Mouse (Mus musculus) bone marrow, adult 2 months (tissue): ENCODE results near the gene Barx1. TPM values are rescaled to one million over a fixed set of nuclear protein-coding genes. Genes with fewer than 3 reads are reported as not detected.

Experiments
- H3K27ac ChIP-seq: fragments of 200-500 bp; 2 replicates; pipeline ENCODE4 v1.5.1; 2012; ENCODE audit warnings: low read depth, mild to moderate bottlenecking, control low read depth, inconsistent platforms, low read length; ENCODE audit not compliant: control insufficient read depth, poor library complexity, insufficient read depth
- H3K4me1 ChIP-seq: fragments of 200-500 bp; 2 replicates; pipeline ENCODE4 v1.6.1; 2011; ENCODE audit warnings: low read length; ENCODE audit not compliant: control insufficient read depth, insufficient read depth
- H3K4me3 ChIP-seq: fragments of 200-500 bp; replicated peaks from 2 replicates; pipeline ENCODE3; 2011; ENCODE audit warnings: mild to moderate bottlenecking, low read depth, low read length, control low read depth; ENCODE audit not compliant: control insufficient read depth
- CTCF ChIP-seq: fragments of 200-500 bp; IDR thresholded peaks from 2 replicates; pipeline ENCODE4 v1.5.1; 2011; ENCODE audit warnings: low read length, control low read depth; ENCODE audit not compliant: control insufficient read depth, insufficient read depth
- POLR2A ChIP-seq: fragments of 200-500 bp; IDR thresholded peaks from 2 replicates; pipeline ENCODE4 v1.6.1; 2011; ENCODE audit warnings: low read depth, mild to moderate bottlenecking, control low read depth, low read length, borderline replicate concordance; ENCODE audit not compliant: control insufficient read depth
- WGBS: fragments of 180-500 bp; shearing (Covaris S2); methylation state at CpG from one replicate; pipeline ENCODE4 v1.1.7; 2018; 5-methylcytosine and 5-hydroxymethylcytosine counted together
- polyA plus RNA-seq: library from polyadenylated mRNA; stranded (reverse); fragments of >200 nt; gene quantifications from 2 replicates; pipeline ENCODE4 v1.2.4, GENCODE M21; 2011; ENCODE audit warnings: low replicate concordance; ENCODE audit not compliant: missing spikeins, insufficient read depth, insufficient read length

The Barx1 gene
- polyA plus RNA-seq, 1 experiment = not detected

GRCm38 (mm10) chr13:48639570-48639969 lies 23.2 kb upstream of the Barx1 start:
- Histone ChIP-seq H3K4me3 (no peak overlapping the region), H3K4me1 (no peaks in the 10 kb centered on the region), H3K27ac (no peak overlapping the region)
- peak; percentile 58 for TF ChIP-seq CTCF
- no peak for TF ChIP-seq POLR2A

GRCm38 (mm10) chr13:48643072-48643471 lies 19.7 kb upstream of the Barx1 start:
- TF ChIP-seq POLR2A (no peak), CTCF (no peak)
- Histone ChIP-seq H3K4me3 (no peak overlapping the region), H3K27ac (no peak overlapping the region), H3K4me1 (no peaks in the 10 kb centered on the region)
- 63% methylated on average over 6 of the region's 6 CpGs for WGBS

GRCm38 (mm10) chr13:48643991-48644390 lies 18.8 kb upstream of the Barx1 start:
- Histone ChIP-seq H3K4me1 (no peaks in the 10 kb centered on the region), H3K27ac (no peak overlapping the region), H3K4me3 (no peak overlapping the region)
- TF ChIP-seq CTCF (no peak), POLR2A (no peak)
- 85% methylated on average over 3 of the region's 3 CpGs for whole genome bisulfite sequencing

- Histone ChIP-seq H3K4me1 (no peaks in the 10 kb centered on the region), H3K27ac (no peak overlapping the region), H3K4me3 (no peak overlapping the region)
- 79% methylated on average over 4 of the region's 4 CpGs for WGBS
- TF ChIP-seq POLR2A (no peak), CTCF (no peak)
Observed at GRCm38 (mm10) chr13:48646696-48647095, 16.1 kb upstream of the Barx1 start.

GRCm38 (mm10) chr13:48650615-48651014 lies 12.2 kb upstream of the Barx1 start:
- Histone ChIP-seq H3K27ac (no peak overlapping the region), H3K4me1 (no peaks in the 10 kb centered on the region), H3K4me3 (no peak overlapping the region)
- WGBS = 0% methylated on average over 1 of the region's 1 CpGs
- 0 out of 2 replicates have a peak, but pooled peaks have one; percentile 8 for TF ChIP-seq CTCF
- TF ChIP-seq POLR2A = no peak

- Histone ChIP-seq H3K27ac (no peak overlapping the region), H3K4me3 (no peak overlapping the region), H3K4me1 (no peaks in the 10 kb centered on the region)
- no peak for TF ChIP-seq POLR2A
- WGBS = 53% methylated on average over 6 of the region's 6 CpGs
Observed at GRCm38 (mm10) chr13:48651132-48652065, 11.4 kb upstream of the Barx1 start.

GRCm38 (mm10) chr13:48653788-48654770 lies 8.7 kb upstream of the Barx1 start:
- TF ChIP-seq CTCF = peak; percentile 74
- TF ChIP-seq POLR2A = no peak
- H3K27ac ChIP-seq = no peak overlapping the region
- 8% methylated on average over 14 of the region's 14 CpGs for WGBS

GRCm38 (mm10) chr13:48655637-48656036 lies 7.2 kb upstream of the Barx1 start:
- Histone ChIP-seq H3K4me3 (no peak overlapping the region), H3K4me1 (no peaks in the 10 kb centered on the region), H3K27ac (no peak overlapping the region)
- TF ChIP-seq POLR2A (no peak), CTCF (peak; percentile 39; the same call in 1 of the 2 replicates)
- WGBS = 4% methylated on average over 8 of the region's 8 CpGs

More at GRCm38 (mm10) chr13:48653788-48654770, 8.7 kb upstream of the Barx1 start:
- Histone ChIP-seq H3K4me3 (no peak overlapping the region), H3K4me1 (no peaks in the 10 kb centered on the region)
